Mouse (Mus musculus): Measurements from ENCODE around the gene Rgs3. TPM values are rescaled to one million over a fixed set of nuclear protein-coding genes. Genes with fewer than 3 reads are reported as not detected.

Gene Rgs3
- total RNA-seq (2014; rRNA removed; ENCODE audit: low replicate concordance) (66.0 and 114 TPM in 2 replicates), polyA plus RNA-seq (2015; fragmentation: Nextera tagmentation; extraction: Ambion mirVana) (52.1 and 52.5 TPM in 2 replicates)

DNA sequence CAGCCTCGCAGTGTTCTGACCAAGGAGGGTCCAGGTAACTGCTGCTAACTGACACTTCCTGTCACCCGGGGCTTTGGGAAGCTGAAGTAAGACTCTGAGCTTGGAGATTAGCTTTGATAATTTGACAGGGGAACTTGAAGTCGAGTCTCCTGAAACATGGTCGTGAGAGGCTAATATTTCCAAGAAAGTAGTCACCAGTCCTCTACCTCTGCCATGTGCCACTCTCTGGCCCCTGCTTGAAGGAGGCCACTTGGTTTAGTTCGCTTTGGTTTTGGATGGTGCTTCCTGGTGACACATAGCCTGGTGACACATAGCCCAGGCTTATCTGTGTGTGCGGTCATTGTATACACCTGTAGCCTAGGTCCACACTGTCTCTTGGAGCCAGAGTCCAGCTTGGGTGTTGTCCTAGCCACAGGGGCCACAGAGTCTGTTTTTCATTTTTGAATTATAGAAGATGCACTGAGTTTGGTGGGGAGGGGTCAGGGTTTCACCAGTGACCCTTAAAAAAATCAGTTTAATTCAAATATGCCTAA is at the start of gene Rgs3:
Gene Rgs3, plus strand, starts transcription at position 51 of the 533 bp plus-strand sequence.
- Histone ChIP-seq H3K27ac (ENCODE audit: low read depth) (no peak within 1 kb of the TSS), H3K9me3 (replicated peaks; ENCODE audit: control insufficient read depth, low read length) (no peaks in the 10 kb centered on the region), H3K4me3 (ENCODE audit: low read depth, low read length) (no peak within 1 kb of the TSS), H3K4me1 (ENCODE audit: control insufficient read depth, insufficient read depth) (peaks cover 6% of the 10 kb centered on the region), H3K9ac (replicated peaks; ENCODE audit: low read depth, low read length) (no peak within 1 kb of the TSS), H3K4me2 (ENCODE audit: low read depth, low read length) (no peak within 1 kb of the TSS), H3K36me3 (replicated peaks; ENCODE audit: control insufficient read depth, insufficient read depth, low read length) (no peaks in the 10 kb centered on the region), H3K27me3 (ENCODE audit: control insufficient read depth, insufficient read depth, low read length) (peaks cover 24% of the 10 kb centered on the region)
- 51% methylated on average over 6 of the region's 6 CpGs for WGBS
- no peak for ATAC-seq (ENCODE audit: insufficient read depth, low read depth)
- TF ChIP-seq CTCF (IDR thresholded peaks at IDR 0.05; ENCODE audit: low read depth): no peak
- no peak for TF ChIP-seq EP300 (IDR thresholded peaks at IDR 0.05; ENCODE audit: low read depth)
- no peak for DNase-seq (ENCODE audit: low spot score)

DNA sequence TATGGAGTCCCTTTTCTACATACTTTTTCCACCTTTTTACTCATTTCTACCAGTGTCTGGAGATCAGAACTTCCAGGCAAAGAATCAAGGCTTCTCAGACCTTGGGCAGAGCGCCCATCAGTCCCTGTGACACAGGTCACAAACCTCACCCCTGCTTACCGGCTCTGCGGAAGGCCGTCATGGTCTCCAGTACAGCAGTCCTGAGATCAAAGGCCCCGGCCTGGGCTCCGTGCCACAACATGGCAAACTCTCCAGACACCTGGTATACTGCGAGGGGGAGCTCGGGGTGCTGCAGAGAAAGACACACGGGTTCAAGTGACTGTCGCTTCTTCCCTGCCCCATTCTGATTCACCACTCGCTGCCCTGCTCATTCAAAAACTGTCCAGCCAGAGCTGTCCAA is 49.7 kb upstream of the Rgs3 start:
- Histone ChIP-seq H3K27ac (ENCODE audit: low read depth) (no peak overlapping the region), H3K9ac (replicated peaks; ENCODE audit: low read depth, low read length) (no peak overlapping the region), H3K27me3 (ENCODE audit: control insufficient read depth, insufficient read depth, low read length) (no peaks in the 10 kb centered on the region), H3K36me3 (replicated peaks; ENCODE audit: control insufficient read depth, insufficient read depth, low read length) (peaks cover 62% of the 10 kb centered on the region), H3K4me3 (ENCODE audit: low read depth, low read length) (no peak overlapping the region), H3K4me1 (ENCODE audit: control insufficient read depth, insufficient read depth) (no peaks in the 10 kb centered on the region), H3K9me3 (replicated peaks; ENCODE audit: control insufficient read depth, low read length) (no peaks in the 10 kb centered on the region), H3K4me2 (ENCODE audit: low read depth, low read length) (no peak overlapping the region)
- no peak for DNase-seq (ENCODE audit: low spot score)
- TF ChIP-seq EP300 (IDR thresholded peaks at IDR 0.05; ENCODE audit: low read depth): no peak
- no peak for TF ChIP-seq CTCF (IDR thresholded peaks at IDR 0.05; ENCODE audit: low read depth)
- WGBS: 81% methylated on average over 11 of the region's 11 CpGs
- ATAC-seq (ENCODE audit: insufficient read depth, low read depth): no peak

DNA sequence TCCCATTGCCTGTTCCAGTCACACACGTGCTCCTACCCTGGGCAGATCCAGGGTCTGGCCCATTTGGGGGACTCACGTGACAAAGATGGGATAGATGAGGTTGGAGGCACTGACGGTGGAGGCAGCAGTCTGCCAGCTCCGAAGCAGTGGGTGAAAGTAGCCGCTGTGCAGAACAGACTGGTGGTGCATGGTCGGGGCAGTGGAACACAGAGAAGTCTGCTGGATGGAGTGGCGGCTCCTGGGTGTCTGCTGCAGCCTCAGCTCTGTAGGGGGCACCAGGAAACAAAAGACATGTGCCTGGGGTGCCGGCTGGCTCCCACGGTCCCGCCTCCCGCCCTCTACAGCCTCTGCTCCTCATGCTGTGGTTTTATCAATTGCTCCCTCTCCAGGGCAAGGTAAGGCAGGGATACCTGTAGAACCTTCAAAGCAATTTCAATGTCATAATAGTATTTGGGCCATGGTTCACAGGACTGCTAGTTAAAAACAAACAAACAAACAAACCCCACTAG is 45.6 kb upstream of the Rgs3 start:
- H3K9ac ChIP-seq (replicated peaks; ENCODE audit: low read depth, low read length): no peak overlapping the region
- no peaks in the 10 kb centered on the region for H3K27me3 ChIP-seq (ENCODE audit: control insufficient read depth, insufficient read depth, low read length)
- no peak for ATAC-seq (ENCODE audit: insufficient read depth, low read depth)
- peaks cover 50% of the 10 kb centered on the region for H3K36me3 ChIP-seq (replicated peaks; ENCODE audit: control insufficient read depth, insufficient read depth, low read length)
- no peak overlapping the region for H3K4me2 ChIP-seq (ENCODE audit: low read depth, low read length)
- peaks cover 22% of the 10 kb centered on the region for H3K4me1 ChIP-seq (ENCODE audit: control insufficient read depth, insufficient read depth)
- TF ChIP-seq EP300 (IDR thresholded peaks at IDR 0.05; ENCODE audit: low read depth): no peak
- TF ChIP-seq CTCF (IDR thresholded peaks at IDR 0.05; ENCODE audit: low read depth): no peak
- DNase-seq (ENCODE audit: low spot score): no peak
- H3K9me3 ChIP-seq (replicated peaks; ENCODE audit: control insufficient read depth, low read length): no peaks in the 10 kb centered on the region
- no peak overlapping the region for H3K27ac ChIP-seq (ENCODE audit: low read depth)
- no peak overlapping the region for H3K4me3 ChIP-seq (ENCODE audit: low read depth, low read length)
- WGBS: 50% methylated on average over 11 of the region's 11 CpGs

DNA sequence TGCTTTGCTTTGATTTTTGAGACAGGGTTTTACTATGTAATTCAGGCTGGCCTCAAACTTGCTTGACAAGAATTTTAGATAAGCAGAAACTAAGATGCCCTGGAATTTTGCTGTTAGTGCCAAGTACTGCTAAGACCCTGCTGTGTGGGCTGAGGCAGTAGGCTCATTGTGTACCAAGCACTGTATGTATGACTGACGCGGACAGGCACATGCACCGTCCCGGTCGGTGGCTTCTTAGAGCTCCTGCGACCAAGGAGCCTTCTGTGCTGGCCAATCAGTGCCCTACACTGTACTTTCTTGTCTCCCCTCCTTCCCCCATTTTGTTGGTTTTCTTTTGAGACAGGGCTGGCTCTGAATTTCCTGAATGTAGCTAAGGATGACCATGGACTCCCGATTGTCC is 44.7 kb upstream of the Rgs3 start:
- WGBS: 82% methylated on average over 7 of the region's 7 CpGs
- 0 out of 2 replicates have a peak overlapping the region, but pooled peaks have one; percentile 77 for H3K27ac ChIP-seq (ENCODE audit: low read depth)
- H3K4me1 ChIP-seq (ENCODE audit: control insufficient read depth, insufficient read depth): peaks cover 23% of the 10 kb centered on the region
- no peak for DNase-seq (ENCODE audit: low spot score)
- H3K9me3 ChIP-seq (replicated peaks; ENCODE audit: control insufficient read depth, low read length): no peaks in the 10 kb centered on the region
- no peaks in the 10 kb centered on the region for H3K27me3 ChIP-seq (ENCODE audit: control insufficient read depth, insufficient read depth, low read length)
- no peak for ATAC-seq (ENCODE audit: insufficient read depth, low read depth)
- H3K36me3 ChIP-seq (replicated peaks; ENCODE audit: control insufficient read depth, insufficient read depth, low read length): peaks cover 41% of the 10 kb centered on the region
- H3K9ac ChIP-seq (replicated peaks; ENCODE audit: low read depth, low read length): no peak overlapping the region
- no peak for TF ChIP-seq CTCF (IDR thresholded peaks at IDR 0.05; ENCODE audit: low read depth)
- no peak for TF ChIP-seq EP300 (IDR thresholded peaks at IDR 0.05; ENCODE audit: low read depth)
- no peak overlapping the region for H3K4me3 ChIP-seq (ENCODE audit: low read depth, low read length)
- no peak overlapping the region for H3K4me2 ChIP-seq (ENCODE audit: low read depth, low read length)

DNA sequence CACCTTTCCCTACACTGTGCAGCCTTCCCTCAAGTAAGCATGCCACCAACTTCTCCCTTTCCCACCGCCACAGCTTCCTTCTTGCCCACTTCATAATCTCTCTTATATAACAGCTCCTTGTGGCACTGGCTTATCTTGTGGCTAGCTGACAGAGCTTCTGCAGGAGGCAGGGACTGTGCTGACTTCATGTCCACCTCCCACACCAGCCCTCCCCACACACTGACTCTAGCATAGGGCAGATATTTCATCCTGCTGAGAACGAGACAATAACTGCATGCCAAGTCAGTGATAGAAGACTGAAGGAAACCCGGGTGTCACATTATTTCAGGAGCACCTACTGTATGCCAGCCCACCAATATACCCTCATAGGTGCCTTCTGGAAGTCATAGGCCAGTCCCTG is 44.2 kb upstream of the Rgs3 start:
- whole genome bisulfite sequencing: 47% methylated on average over 3 of the region's 3 CpGs
- H3K4me3 ChIP-seq (ENCODE audit: low read depth, low read length): no peak overlapping the region

More for the DNA sequence above, 44.2 kb upstream of the Rgs3 start:
- DNase-seq (ENCODE audit: low spot score) (no peak), ATAC-seq (ENCODE audit: insufficient read depth, low read depth) (no peak)
- peaks cover 36% of the 10 kb centered on the region for H3K36me3 ChIP-seq (replicated peaks; ENCODE audit: control insufficient read depth, insufficient read depth, low read length)
- H3K9me3 ChIP-seq (replicated peaks; ENCODE audit: control insufficient read depth, low read length): no peaks in the 10 kb centered on the region
- H3K4me1 ChIP-seq (ENCODE audit: control insufficient read depth, insufficient read depth): peaks cover 23% of the 10 kb centered on the region
- H3K27me3 ChIP-seq (ENCODE audit: control insufficient read depth, insufficient read depth, low read length): no peaks in the 10 kb centered on the region
- H3K27ac ChIP-seq (ENCODE audit: low read depth): peak overlapping the region; percentile 77
- H3K4me2 ChIP-seq (ENCODE audit: low read depth, low read length): 0 out of 2 replicates have a peak overlapping the region, but pooled peaks have one; percentile 22
- TF ChIP-seq CTCF (IDR thresholded peaks at IDR 0.05; ENCODE audit: low read depth): no peak
- TF ChIP-seq EP300 (IDR thresholded peaks at IDR 0.05; ENCODE audit: low read depth): no peak
- H3K9ac ChIP-seq (replicated peaks; ENCODE audit: low read depth, low read length): no peak overlapping the region; the same call in 1 of the 2 replicates

Data from heart, postnatal 0 days (tissue).